Mouse (Mus musculus) Muller cell, postnatal 12 days (primary cell): ENCODE measurements around the gene Ahdc1.

Experiments used
- DNase-seq: peaks from one replicate; pipeline ENCODE4 v3.0.0-alpha.2; 2015; ENCODE audit errors: inconsistent ontology term

The Ahdc1 gene

GRCm38 (mm10) chr4:133017597-133018262 lies 6.7 kb downstream of the Ahdc1 start:
- DNase-seq, result peak; percentile 70

DNA sequence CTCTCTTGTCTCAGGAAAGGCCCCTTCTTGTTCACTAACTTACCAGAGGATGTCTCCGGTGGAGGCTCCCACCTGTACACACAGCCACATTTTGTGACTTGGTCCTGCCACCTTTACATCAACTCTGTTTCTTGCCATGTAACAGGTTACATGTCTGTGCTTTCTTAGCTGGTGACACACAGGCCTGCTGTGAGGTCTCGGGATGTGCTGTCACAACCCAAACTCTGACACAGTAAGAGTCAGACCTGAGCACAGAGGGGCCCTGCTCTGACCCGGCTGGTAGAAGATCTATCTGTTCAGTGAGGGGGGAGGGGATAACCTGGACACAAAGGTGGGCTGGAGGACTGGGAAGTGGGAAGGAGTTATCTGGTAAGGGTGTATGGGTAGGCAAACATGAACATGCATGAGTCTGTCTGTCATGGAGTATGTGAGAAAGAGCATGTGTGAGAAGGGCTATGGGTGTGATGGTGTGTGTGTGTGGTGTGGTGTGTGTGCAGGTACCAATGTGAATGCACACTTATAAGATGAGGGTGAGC lies 7.3 kb downstream of the Ahdc1 start:
- no peak for DNase-seq

- no peak for DNase-seq
Measured at GRCm38 (mm10) chr4:133020721-133021120, 9.7 kb downstream of the Ahdc1 start.

DNA sequence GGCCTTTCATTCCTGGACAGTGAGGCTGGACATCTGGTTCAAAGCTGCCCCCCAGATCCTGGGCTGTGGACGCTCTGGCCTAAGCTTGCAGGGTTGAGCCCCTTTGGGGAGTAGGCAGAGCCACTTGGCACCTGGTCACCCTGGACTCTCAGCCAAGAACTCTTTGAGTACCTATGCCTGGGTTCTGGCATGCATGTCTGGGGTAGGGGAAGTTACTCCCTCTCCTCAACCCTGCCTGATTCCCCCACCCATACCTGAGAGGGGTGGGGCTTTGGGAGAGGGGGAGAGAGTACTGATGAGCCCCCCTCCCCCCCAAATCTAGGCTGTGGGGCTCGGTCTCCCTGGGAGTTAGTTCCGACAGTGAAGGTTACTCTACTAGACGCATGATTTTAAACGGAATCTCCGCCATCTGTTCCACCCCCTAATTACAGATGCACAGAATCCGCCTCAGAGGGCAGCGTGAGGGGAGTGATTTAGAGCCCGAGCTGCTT lies 10.2 kb downstream of the Ahdc1 start:
- no peak for DNase-seq

DNA sequence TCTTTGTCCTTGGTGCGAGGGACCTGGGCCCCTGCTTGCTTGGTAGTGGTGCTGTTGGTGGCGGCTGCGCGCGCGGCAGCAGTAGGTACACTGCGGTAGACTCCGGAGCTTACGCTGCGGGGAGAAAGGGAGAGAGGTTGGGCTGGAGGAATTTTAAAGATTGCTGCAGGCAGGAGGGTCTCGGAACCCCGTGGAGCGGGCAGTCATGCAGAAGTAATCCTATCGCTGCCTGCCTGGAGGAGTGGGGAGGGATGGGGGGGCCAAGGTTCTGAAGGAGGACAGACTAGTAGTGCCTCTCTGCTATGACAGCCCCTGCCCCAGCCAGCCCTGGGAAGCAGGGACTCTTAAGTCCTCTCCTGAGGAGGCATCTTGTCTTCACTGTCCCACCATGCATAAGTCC lies 11.2 kb downstream of the Ahdc1 start:
- DNase-seq, result no peak

DNA sequence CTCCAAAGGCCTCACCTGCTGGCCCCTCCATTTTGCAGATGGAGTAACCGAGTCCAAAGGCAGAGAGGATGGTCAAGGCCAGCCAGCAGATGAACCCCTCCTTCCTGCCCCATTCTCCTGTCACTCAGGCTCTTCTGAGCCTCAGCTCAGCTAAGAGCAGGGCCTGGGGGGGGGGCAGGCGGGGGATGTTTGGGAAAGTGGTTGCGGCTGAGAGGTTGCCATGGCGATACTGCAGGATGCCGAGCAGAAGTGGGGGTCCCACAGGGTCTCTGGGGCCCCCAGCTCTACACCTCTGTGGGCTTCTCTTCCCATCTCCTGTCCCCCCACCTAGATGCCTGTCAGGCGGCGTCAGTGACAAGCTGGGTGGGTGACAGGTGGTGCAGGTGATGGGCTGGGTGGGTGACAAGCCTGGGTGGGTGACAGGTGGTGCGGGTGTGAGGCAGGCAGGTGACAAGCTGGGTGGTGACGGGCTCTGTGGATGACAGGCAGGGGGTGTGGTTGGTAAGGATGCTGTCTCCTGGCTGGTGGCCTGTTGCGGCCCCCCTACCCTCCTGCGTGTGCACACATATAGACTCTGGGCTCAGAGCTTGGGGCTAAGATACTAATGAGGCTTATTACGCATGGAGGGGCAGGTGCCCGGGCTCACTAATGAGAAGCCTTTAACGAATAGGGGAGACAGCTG lies 12.0 kb downstream of the Ahdc1 start:
- DNase-seq, result no peak

DNA sequence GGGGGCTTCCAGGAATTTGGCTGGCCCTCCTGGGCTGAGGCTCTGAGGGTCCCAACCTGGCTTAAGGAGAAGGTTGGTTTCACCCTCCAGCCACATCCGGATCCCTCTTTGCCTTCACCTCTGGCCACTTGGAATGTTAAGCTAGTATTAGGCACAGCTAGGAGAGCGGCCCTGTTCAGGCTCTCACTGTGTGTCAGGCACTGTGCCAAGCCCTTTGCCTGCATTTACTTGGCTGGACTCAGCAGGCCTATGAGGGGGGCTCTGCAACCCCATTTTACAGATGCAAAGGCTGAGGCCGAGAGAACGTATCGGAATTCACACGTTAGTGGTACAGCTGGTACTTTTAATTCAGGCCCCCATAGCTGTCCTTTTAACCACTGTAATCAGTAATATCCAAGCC lies 12.6 kb downstream of the Ahdc1 start:
- DNase-seq, result no peak

DNA sequence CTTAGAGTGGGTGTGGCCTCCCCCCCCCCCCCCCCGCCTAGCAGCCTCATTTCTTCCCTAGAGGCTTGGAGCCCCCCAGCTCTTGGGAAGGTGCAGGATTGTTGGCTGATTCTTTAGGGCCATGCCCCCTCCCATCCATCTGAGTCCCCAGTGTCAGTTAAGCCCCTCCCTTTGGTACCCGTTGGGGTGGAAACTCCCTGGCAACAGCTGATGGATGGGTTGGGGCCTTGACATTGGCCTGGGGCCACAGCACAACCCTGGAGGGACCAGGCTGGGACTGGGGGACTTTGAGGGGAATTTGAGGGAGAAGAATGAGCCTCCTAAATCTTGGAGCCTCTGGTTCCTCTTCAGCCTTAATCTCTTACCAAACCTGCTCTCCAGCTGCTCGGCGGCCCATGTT lies 13.3 kb downstream of the Ahdc1 start:
- no peak for DNase-seq

DNA sequence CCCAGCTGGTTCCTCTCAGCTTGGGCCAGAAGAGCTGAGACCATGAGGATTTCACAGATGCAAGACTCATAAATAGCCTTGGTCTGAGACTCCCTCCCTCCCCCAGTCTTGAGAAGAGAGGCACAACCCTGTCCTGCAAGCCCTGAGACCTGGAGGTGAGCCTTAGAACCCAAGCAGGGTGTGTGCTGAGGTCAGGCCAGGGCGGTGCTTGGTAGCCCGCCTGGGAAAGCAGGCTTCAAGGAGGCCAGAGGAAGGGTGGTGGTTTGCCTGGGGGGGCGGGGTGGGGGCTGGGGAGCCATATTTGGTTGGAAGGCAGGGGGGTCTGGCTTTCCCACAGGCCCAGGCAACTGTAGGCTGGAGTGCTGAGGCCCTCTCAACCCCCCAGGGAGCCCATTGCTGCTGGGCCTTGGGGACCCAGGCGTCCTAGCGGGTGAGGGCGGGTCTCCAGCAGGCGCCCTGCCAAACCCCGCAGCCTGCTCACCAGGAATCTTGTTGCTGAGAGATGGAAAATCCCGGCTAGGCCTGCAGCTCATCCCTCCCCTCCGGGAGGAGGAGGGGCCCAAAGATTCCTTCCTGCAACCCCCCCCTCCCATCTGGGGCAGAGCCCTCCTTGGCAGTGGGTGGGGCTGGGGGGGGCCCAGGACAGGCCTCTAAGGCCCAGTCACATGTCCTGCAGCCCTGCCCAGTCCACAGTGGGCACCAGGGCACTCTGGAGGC lies 14.1 kb downstream of the Ahdc1 start:
- DNase-seq, result peak; percentile 84

GRCm38 (mm10) chr4:133026272-133026671 lies 15.2 kb downstream of the Ahdc1 start:
- DNase-seq, result no peak

DNA sequence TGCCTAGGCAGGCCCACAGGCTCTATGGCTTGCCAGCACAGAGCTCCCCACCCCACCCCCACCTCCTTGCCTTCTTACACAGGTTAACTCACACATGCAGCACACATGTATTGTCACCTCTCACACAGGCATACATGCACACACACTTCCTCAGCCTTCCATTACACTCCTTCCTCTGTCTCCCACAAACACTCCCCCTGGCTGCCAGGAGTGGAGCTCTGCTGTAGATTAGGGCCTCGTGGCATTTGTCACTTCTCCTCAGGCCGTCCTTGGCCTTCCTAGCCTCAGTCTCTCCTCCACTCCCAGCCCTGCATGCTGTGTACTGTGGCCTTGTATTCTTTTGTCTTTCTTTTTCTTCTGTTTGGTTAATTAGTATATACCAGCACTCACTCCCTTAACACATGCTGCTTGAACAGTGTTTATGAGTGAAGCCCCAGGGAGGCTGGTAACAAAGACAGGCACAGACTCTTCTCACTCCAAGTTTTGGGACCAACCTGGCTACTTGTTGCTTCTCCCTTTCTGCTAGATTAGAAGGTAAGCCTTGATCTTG lies 15.8 kb downstream of the Ahdc1 start:
- no peak for DNase-seq

GRCm38 (mm10) chr4:133027721-133028120 lies 16.7 kb downstream of the Ahdc1 start:
- DNase-seq, result no peak

DNA sequence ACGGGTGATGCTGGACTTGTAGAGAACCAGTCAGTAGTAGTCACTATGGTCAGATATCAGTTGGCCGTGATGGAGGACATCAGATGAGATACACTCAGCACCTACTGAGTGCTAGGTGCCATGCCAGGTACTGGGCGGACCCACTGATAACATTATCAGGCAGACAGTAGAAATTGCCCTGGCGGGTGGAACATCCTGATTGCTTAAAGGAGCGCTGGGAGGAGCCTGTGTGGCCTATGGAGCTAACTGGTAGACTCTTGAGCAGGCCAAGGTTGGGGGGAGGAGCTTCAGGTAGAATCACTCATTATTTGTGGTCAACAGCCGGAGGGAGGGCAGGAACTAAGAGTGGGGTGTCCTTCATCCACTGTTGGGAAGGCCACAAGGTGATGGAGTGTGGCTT lies 17.1 kb downstream of the Ahdc1 start:
- no peak for DNase-seq

DNA sequence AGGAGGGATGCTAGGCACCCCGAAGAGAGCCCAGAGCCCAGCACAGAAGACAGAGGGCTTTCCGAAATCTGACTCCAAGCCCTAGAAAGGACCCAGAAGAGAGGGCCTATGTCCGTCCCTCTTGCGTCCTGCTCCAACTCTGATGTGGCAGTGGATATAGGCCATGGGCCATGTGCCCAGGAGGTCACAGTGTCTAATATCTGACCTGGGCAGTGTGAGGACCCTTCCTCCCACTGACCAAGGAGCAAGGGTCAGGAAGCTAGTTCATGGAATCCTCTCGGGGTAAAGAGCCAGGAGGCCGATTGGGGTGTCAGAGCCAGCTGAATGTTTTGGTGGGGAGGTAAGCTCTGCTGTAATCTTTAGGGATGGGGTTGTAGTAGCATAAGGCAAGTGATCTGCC lies 17.8 kb downstream of the Ahdc1 start:
- no peak for DNase-seq

DNA sequence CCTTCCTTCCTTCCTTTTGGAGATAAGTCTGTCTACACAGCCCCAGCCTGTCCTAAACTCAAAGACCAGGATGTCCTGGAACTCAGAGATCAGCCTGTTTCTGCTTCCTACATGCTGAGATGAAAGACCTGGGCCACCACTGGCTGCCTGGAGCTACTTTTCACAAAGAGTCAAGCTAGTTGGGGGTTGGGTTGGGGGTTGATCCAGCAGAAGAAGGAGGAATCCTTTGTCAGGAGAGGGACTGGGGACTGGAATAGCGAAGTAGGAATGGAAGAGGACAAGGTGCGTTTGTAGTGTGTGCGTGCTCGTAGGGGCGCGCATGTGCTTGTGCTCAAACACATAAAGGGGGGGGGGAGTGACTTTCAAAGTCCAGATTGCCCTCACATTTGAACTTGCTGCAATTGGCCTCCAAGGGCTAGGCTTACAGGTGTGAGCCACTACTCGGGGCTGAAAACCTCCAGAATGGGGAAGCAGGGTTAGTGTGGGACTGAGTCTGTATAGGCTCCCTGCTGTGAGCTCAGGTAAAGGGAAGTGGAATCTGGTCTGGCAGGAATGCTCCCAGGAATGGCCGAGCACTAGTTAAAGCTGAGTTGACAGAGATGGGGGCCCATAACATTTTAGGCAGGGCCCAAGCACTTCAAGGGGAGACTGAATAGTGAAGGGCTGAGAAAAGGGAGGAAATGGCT lies 21.5 kb downstream of the Ahdc1 start:
- DNase-seq, result no peak

- no peak for DNase-seq
Measured at GRCm38 (mm10) chr4:133034478-133034877, 23.4 kb downstream of the Ahdc1 start.

GRCm38 (mm10) chr4:133035446-133035845 lies 24.4 kb downstream of the Ahdc1 start:
- no peak for DNase-seq

GRCm38 (mm10) chr4:133035946-133036345 lies 24.9 kb downstream of the Ahdc1 start:
- no peak for DNase-seq

DNA sequence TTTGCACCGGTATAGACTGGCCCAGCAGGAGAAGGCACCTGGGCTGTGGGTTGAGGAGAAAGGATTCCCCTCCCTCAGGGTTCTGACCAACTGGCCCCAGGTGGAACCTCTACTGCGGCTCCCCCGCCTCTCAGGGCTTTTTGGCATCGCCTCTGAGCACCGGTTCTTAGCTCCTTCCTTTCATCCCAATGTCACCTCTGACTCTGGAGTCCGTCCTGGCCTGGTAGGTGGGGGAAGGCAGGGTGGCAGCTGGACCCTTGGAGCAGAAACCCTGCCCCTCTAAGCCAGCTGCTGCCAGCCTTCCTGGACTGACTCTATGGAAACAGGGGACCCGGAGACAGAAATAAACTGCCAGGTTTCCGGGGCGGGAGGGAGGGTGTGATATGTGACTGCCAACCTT lies 26.2 kb downstream of the Ahdc1 start:
- no peak for DNase-seq

DNA sequence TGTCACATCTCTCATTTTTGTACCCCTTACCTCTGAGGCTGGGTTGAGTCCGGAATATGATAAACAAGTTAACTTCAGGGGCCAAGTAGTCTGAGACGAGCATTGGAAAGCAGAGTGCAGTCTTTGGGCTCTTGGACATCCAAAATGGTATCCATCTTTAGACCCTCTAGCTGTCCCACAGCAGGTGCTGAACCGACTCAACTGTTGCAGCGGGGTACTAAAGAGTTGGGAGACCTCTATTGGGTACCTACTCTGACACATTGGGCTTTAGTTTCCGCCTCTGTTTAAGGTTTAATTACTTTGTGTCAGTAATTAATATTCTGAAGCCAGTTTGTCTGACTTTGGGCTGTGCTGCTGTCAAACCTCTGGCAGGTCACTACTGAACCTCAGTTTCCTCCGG lies 26.7 kb downstream of the Ahdc1 start:
- DNase-seq, result no peak

- peak; percentile 88 for DNase-seq
Measured at GRCm38 (mm10) chr4:133038521-133039115, 27.6 kb downstream of the Ahdc1 start.
